Mouse (Mus musculus): Measurements from ENCODE around the gene Gm49405.
A peak's percentile ranks its signal among the peaks of the same experiment; 100 is the strongest.
"Not testable (repeated sequence)": the region's sequence is repeated elsewhere in the genome, so short reads cannot be mapped to it uniquely, and the experiment has no call there.

Gm49405 gene

GRCm38 (mm10) chr19:4017921-4018587 lies 17.6 kb downstream of the Gm49405 start:
- no peak for DNase-seq

- DNase-seq = peak; percentile 84
Observed at GRCm38 (mm10) chr19:4018743-4019583, 18.5 kb downstream of the Gm49405 start.

- no peak for DNase-seq
Observed at GRCm38 (mm10) chr19:4023185-4023584, 22.8 kb downstream of the Gm49405 start.

- DNase-seq = no peak
Observed at GRCm38 (mm10) chr19:4027576-4027975, 27.1 kb downstream of the Gm49405 start.

- DNase-seq = no peak
Observed at GRCm38 (mm10) chr19:4032668-4033067, 32.2 kb downstream of the Gm49405 start.

- DNase-seq = no peak
Observed at GRCm38 (mm10) chr19:4033298-4033697, 32.9 kb downstream of the Gm49405 start.

GRCm38 (mm10) chr19:4033742-4034141 lies 33.3 kb downstream of the Gm49405 start:
- DNase-seq = no peak

GRCm38 (mm10) chr19:4036327-4037045 lies 36.1 kb downstream of the Gm49405 start:
- no peak for DNase-seq

- not testable (repeated sequence) for DNase-seq
Observed at GRCm38 (mm10) chr19:4037154-4037787, 36.8 kb downstream of the Gm49405 start.

- peak; percentile 75 for DNase-seq
Observed at GRCm38 (mm10) chr19:4037788-4038232, 37.4 kb downstream of the Gm49405 start, which contains the start of gene Gstp1. Gene Gstp1 (minus strand): TSS chr19:4037985.

- not testable (repeated sequence) for DNase-seq
Observed at GRCm38 (mm10) chr19:4040941-4041340, 40.5 kb downstream of the Gm49405 start.

GRCm38 (mm10) chr19:4041500-4041899 lies 41.1 kb downstream of the Gm49405 start:
- DNase-seq = not testable (repeated sequence)

- DNase-seq = no peak
Observed at GRCm38 (mm10) chr19:4042124-4042523, 41.7 kb downstream of the Gm49405 start.

GRCm38 (mm10) chr19:4044109-4044508 lies 43.7 kb downstream of the Gm49405 start:
- DNase-seq = not testable (repeated sequence)

- peak; percentile 77 for DNase-seq
Observed at GRCm38 (mm10) chr19:4045966-4046865, 45.8 kb downstream of the Gm49405 start, which contains the start of gene Gstp2. Gene Gstp2 (minus strand): TSS chr19:4046023.

GRCm38 (mm10) chr19:4046866-4047254 lies 46.4 kb downstream of the Gm49405 start:
- no peak for DNase-seq

- peak; percentile 80 for DNase-seq
Observed at GRCm38 (mm10) chr19:4047859-4048258, 47.4 kb downstream of the Gm49405 start.

GRCm38 (mm10) chr19:4049069-4049468 lies 48.6 kb downstream of the Gm49405 start:
- DNase-seq = not testable (repeated sequence)

GRCm38 (mm10) chr19:4051016-4051415 lies 50.6 kb downstream of the Gm49405 start:
- DNase-seq = no peak

GRCm38 (mm10) chr19:4051741-4052515 lies 51.5 kb downstream of the Gm49405 start:
- DNase-seq = peak; percentile 57
